Comparison of ENCODE assay signal across 33 mouse cellular contexts in the genomic region with DNA sequence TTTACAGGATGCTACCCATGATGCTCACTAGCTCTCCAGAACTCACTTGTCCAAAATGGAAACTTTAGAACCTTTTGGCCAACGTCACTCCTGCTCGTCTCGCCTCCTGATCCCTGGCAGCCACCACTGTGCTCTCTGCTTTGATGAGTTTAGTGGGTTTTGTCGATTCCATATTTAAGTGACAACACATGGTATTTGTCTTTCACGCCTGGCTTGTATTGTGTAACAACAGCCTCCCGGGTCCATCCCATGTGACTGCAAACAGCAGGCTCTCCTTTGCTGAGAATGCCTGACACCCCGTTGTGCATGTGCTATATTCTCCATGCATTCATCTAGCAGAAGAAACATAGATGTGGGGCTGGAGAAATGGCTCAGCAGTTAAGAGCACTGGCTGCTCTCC. TPM values are rescaled to one million over a fixed set of nuclear protein-coding genes. Genes with fewer than 3 reads are reported as not detected.
DNase-seq lines count a peak whose midpoint lies in the region; ATAC-seq and TF ChIP-seq lines count a peak whose summit lies in the region.
"Had no signal": no experiment of that assay in that cellular context is flagged by ENCODE, and none has a peak within 500 bp of the region (broad histone marks: within the 10 kb centered on the region; RNA-seq: fewer than 3 reads in every experiment).

No protein-coding gene starts in this region.

- H3K27ac ChIP-seq in lung, embryonic 15.5 days = peak overlapping the region; percentile 60
- no peak overlapping the region for H3K27ac ChIP-seq in hindbrain, postnatal 0 days
- H3K27ac ChIP-seq: forebrain, embryonic 10.5 days; heart, embryonic 10.5 days; heart, embryonic 15.5 days; hindbrain, embryonic 13.5 days; liver, embryonic 13.5 days; midbrain, embryonic 15.5 days had no signal

- no peaks in the 10 kb centered on the region for H3K9me3 ChIP-seq in lung, embryonic 15.5 days
- H3K9me3 ChIP-seq in hindbrain, postnatal 0 days (ENCODE audit: low read length) = no peaks in the 10 kb centered on the region
- H3K9me3 ChIP-seq: forebrain, embryonic 10.5 days; heart, embryonic 10.5 days; heart, embryonic 15.5 days; hindbrain, embryonic 13.5 days; liver, embryonic 13.5 days; midbrain, embryonic 15.5 days had no signal

- TF ChIP-seq CTCF in hindbrain, postnatal 0 days (IDR thresholded peaks at IDR 0.05; ENCODE audit: low read depth) = no peak

- no peak overlapping the region for H3K4me2 ChIP-seq in lung, embryonic 15.5 days
- no peak overlapping the region for H3K4me2 ChIP-seq in hindbrain, postnatal 0 days (ENCODE audit: low read depth, low read length)
- H3K4me2 ChIP-seq: heart, embryonic 15.5 days; hindbrain, embryonic 13.5 days; liver, embryonic 13.5 days; midbrain, embryonic 15.5 days had no signal

- no peaks in the 10 kb centered on the region for H3K27me3 ChIP-seq in lung, embryonic 15.5 days
- H3K27me3 ChIP-seq in hindbrain, postnatal 0 days (ENCODE audit: insufficient read depth, low read length) = no peaks in the 10 kb centered on the region
- H3K27me3 ChIP-seq: heart, embryonic 15.5 days; hindbrain, embryonic 13.5 days; liver, embryonic 13.5 days; midbrain, embryonic 15.5 days had no signal

- peak; percentile 92 for ATAC-seq in lung, embryonic 15.5 days (ENCODE audit: borderline replicate concordance, extremely low read depth, low FRiP score, low TSS enrichment)
- ATAC-seq in hindbrain, postnatal 0 days = no peak
- ATAC-seq: CD4-positive, CD25-positive, alpha-beta regulatory T cell, adult 4 months; forebrain, embryonic 16.5 days; intestine, postnatal 0 days; midbrain, embryonic 15.5 days had no signal

- DNase-seq in layer of hippocampus, adult 9-11 months = peak; percentile 55
- DNase-seq in layer of hippocampus, postnatal 10 days (ENCODE audit: low spot score in 2 of 2) = no peak
- DNase-seq in brain, adult 2 months (ENCODE audit: low read depth, low spot score) = peak; percentile 29
- DNase-seq in lung, postnatal 25 days (ENCODE audit: low spot score) = peak; percentile 66
- DNase-seq in heart, adult 9 months (ENCODE audit: low spot score in 2 of 2) = no peak
- DNase-seq in hindbrain, postnatal 0 days (ENCODE audit: low spot score) = no peak
- DNase-seq: adrenal gland, postnatal 25 days; cerebellum, adult 18-20 months; cerebellum, postnatal 10 days; gastrocnemius, postnatal 14 days; kidney, adult 9 months; kidney, postnatal 10 days; liver, embryonic 13.5 days; right cerebral cortex, adult 18-20 months; spleen, adult 18-20 months; thymus, adult 2 months; thymus, postnatal 36 days had no signal

- H3K4me1 ChIP-seq in lung, embryonic 15.5 days = peaks cover 11% of the 10 kb centered on the region
- H3K4me1 ChIP-seq in hindbrain, postnatal 0 days (ENCODE audit: insufficient read depth, low read length) = no peaks in the 10 kb centered on the region
- H3K4me1 ChIP-seq: forebrain, embryonic 10.5 days; heart, embryonic 10.5 days; heart, embryonic 15.5 days; hindbrain, embryonic 13.5 days; liver, embryonic 13.5 days; midbrain, embryonic 15.5 days had no signal

- no peak overlapping the region for H3K4me3 ChIP-seq in lung, embryonic 15.5 days
- H3K4me3 ChIP-seq in hindbrain, postnatal 0 days (ENCODE audit: low read length) = no peak overlapping the region
- H3K4me3 ChIP-seq: forebrain, embryonic 10.5 days; heart, embryonic 10.5 days; heart, embryonic 15.5 days; hindbrain, embryonic 13.5 days; liver, embryonic 13.5 days; midbrain, embryonic 15.5 days had no signal

- no peak overlapping the region for H3K9ac ChIP-seq in lung, embryonic 15.5 days
- no peak overlapping the region for H3K9ac ChIP-seq in hindbrain, postnatal 0 days (replicated peaks; ENCODE audit: low read length)
- H3K9ac ChIP-seq: heart, embryonic 15.5 days; hindbrain, embryonic 13.5 days; liver, embryonic 13.5 days; midbrain, embryonic 15.5 days had no signal

- peaks cover 78% of the 10 kb centered on the region for H3K36me3 ChIP-seq in lung, embryonic 15.5 days
- H3K36me3 ChIP-seq in hindbrain, postnatal 0 days (ENCODE audit: insufficient read depth, low read length) = peaks cover 69% of the 10 kb centered on the region

- WGBS in lung, embryonic 15.5 days = 48% methylated on average over 7 of the region's 7 CpGs
- 78% methylated on average over 7 of the region's 7 CpGs for WGBS in hindbrain, postnatal 0 days

RNA-seq across cellular contexts. Expression of a gene that starts 22.5 kb away (rescaled TPM):
- under 1 TPM in 1 of 2 experiments, not detected in 1; 0.36 TPM for total RNA-seq in layer of hippocampus, postnatal 10 days (2021)
- 2.8 and 9.3 TPM in 2 replicates for polyA plus RNA-seq in lung, embryonic 15.5 days (2015; fragmentation: Nextera tagmentation; extraction: Ambion mirVana)
- 0.36 TPM in 1 of 2 replicates, not detected in the other for total RNA-seq in hindbrain, postnatal 0 days (2014; rRNA removed)
- polyA plus RNA-seq in hindbrain, postnatal 0 days (2015; fragmentation: Nextera tagmentation; extraction: Ambion mirVana) = 0.11 and 0.19 TPM in 2 replicates
- total RNA-seq: adrenal gland, adult 18-20 months; adrenal gland, postnatal 25 days; common myeloid progenitor, adult 5-6 weeks; granulocyte monocyte progenitor cell, adult 5-6 weeks; left cerebral cortex, adult 8-10 months; neutrophil, adult 5-6 weeks had no signal
- polyA plus RNA-seq: CD4-positive, CD25-positive, alpha-beta regulatory T cell, adult 4 months; forebrain, embryonic 10.5 days; intestine, postnatal 0 days; large intestine, adult 2 months; limb, embryonic 14.5 days; midbrain, embryonic 15.5 days had no signal

RNA-seq across cellular contexts. Expression of a gene that starts 41.5 kb away (rescaled TPM):
- 10 to 100 TPM; 12.5 to 12.8 TPM for total RNA-seq in layer of hippocampus, postnatal 10 days (2021)
- polyA plus RNA-seq in lung, embryonic 15.5 days (2015; fragmentation: Nextera tagmentation; extraction: Ambion mirVana) = 79.8 and 81.5 TPM in 2 replicates
- 11.0 and 15.0 TPM in 2 replicates for total RNA-seq in hindbrain, postnatal 0 days (2014; rRNA removed)
- polyA plus RNA-seq in hindbrain, postnatal 0 days (2015; fragmentation: Nextera tagmentation; extraction: Ambion mirVana) = 8.4 and 11.0 TPM in 2 replicates

RNA-seq across cellular contexts. Expression of a gene that starts 58.3 kb away (rescaled TPM):
- 100 to 1,000 TPM; 181 to 182 TPM for total RNA-seq in layer of hippocampus, postnatal 10 days (2021)
- polyA plus RNA-seq in lung, embryonic 15.5 days (2015; fragmentation: Nextera tagmentation; extraction: Ambion mirVana) = 24.8 and 28.0 TPM in 2 replicates
- 65.0 and 73.9 TPM in 2 replicates for total RNA-seq in hindbrain, postnatal 0 days (2014; rRNA removed)
- polyA plus RNA-seq in hindbrain, postnatal 0 days (2015; fragmentation: Nextera tagmentation; extraction: Ambion mirVana) = 11.7 and 13.3 TPM in 2 replicates

Comparison
In these comparisons a context has a peak if more than half of its experiments do, and no peak if none do; other contexts are left out.
1. DNase-seq: peak in layer of hippocampus, adult 9-11 months (single experiment), brain, adult 2 months (single experiment) and lung, postnatal 25 days (single experiment); none in layer of hippocampus, postnatal 10 days (0 of 2), heart, adult 9 months (0 of 2) and hindbrain, postnatal 0 days (single experiment).